Mouse (Mus musculus) ovary, postnatal 14 days (tissue): ENCODE measurements around the gene Pafah1b1.

Experiments
- DNase-seq: peaks from one replicate; pipeline ENCODE4 v3.0.0; 2022; ENCODE audit warnings: low spot score

Pafah1b1 gene

GRCm38 (mm10) chr11:74721141-74721540, 3.3 kb downstream of the Pafah1b1 start:
- DNase-seq = no peak

GRCm38 (mm10) chr11:74720668-74721067, 3.8 kb downstream of the Pafah1b1 start:
- DNase-seq = no peak

- no peak for DNase-seq
These were observed 8.4 kb downstream of the Pafah1b1 start for GRCm38 (mm10) chr11:74715971-74716525.

- no peak for DNase-seq
These were observed 13.8 kb downstream of the Pafah1b1 start for GRCm38 (mm10) chr11:74710671-74711070.

- no peak for DNase-seq
These were observed 15.7 kb downstream of the Pafah1b1 start for GRCm38 (mm10) chr11:74708781-74709180.

GRCm38 (mm10) chr11:74704068-74704467, 20.4 kb downstream of the Pafah1b1 start:
- DNase-seq = no peak

GRCm38 (mm10) chr11:74699505-74699904, 25.0 kb downstream of the Pafah1b1 start:
- DNase-seq = no peak

- DNase-seq = no peak
These were observed 32.3 kb downstream of the Pafah1b1 start for GRCm38 (mm10) chr11:74692151-74692550.

GRCm38 (mm10) chr11:74675156-74675555, 49.3 kb downstream of the Pafah1b1 start:
- DNase-seq = no peak

- no peak for DNase-seq
These were observed 49.8 kb downstream of the Pafah1b1 start for GRCm38 (mm10) chr11:74674713-74675112.

- no peak for DNase-seq
These were observed 50.9 kb downstream of the Pafah1b1 start for GRCm38 (mm10) chr11:74673561-74673960.

- no peak for DNase-seq
These were observed 51.5 kb downstream of the Pafah1b1 start for GRCm38 (mm10) chr11:74672901-74673513.

- no peak for DNase-seq
These were observed 52.6 kb downstream of the Pafah1b1 start for GRCm38 (mm10) chr11:74671839-74672238.

- DNase-seq = no peak
These were observed 53.5 kb downstream of the Pafah1b1 start for GRCm38 (mm10) chr11:74671013-74671412.

- DNase-seq = no peak
These were observed 54.3 kb downstream of the Pafah1b1 start for GRCm38 (mm10) chr11:74670151-74670550.

GRCm38 (mm10) chr11:74668971-74669370, 55.5 kb downstream of the Pafah1b1 start:
- no peak for DNase-seq

GRCm38 (mm10) chr11:74668466-74668865, 56.0 kb downstream of the Pafah1b1 start:
- DNase-seq = no peak

- no peak for DNase-seq
These were observed 56.9 kb downstream of the Pafah1b1 start for GRCm38 (mm10) chr11:74667582-74668010.

- DNase-seq = no peak
These were observed 57.5 kb downstream of the Pafah1b1 start for GRCm38 (mm10) chr11:74666776-74667581.

GRCm38 (mm10) chr11:74666284-74666652, 58.2 kb downstream of the Pafah1b1 start:
- no peak for DNase-seq

GRCm38 (mm10) chr11:74665631-74666283, 58.7 kb downstream of the Pafah1b1 start:
- DNase-seq = no peak

GRCm38 (mm10) chr11:74664906-74665305, 59.6 kb downstream of the Pafah1b1 start:
- DNase-seq = no peak

GRCm38 (mm10) chr11:74664279-74664678, 60.2 kb downstream of the Pafah1b1 start:
- no peak for DNase-seq
